Mouse (Mus musculus): ENCODE measurements around the gene Pcbd1. TPM values are rescaled to one million over a fixed set of nuclear protein-coding genes. Genes with fewer than 3 reads are reported as not detected.

Pcbd1 gene
- total and polyA plus RNA-seq, 2 experiments from 2014 or later, result 54.1 to 56.1 TPM

GRCm38 (mm10) chr10:61143343-61143742, 54.2 kb downstream of the Pcbd1 start:
- Histone ChIP-seq H3K9ac (replicated peaks; ENCODE audit: low read depth, low read length) (no peak overlapping the region), H3K4me2 (ENCODE audit: low read depth, low read length) (no peak overlapping the region), H3K4me1 (ENCODE audit: control insufficient read depth, insufficient read depth) (peaks cover 7% of the 10 kb centered on the region; the same call in 1 of the 2 replicates), H3K4me3 (ENCODE audit: low read depth, low read length) (no peak overlapping the region), H3K36me3 (replicated peaks; ENCODE audit: control insufficient read depth, insufficient read depth, low read length) (no peaks in the 10 kb centered on the region), H3K27ac (ENCODE audit: low read depth) (no peak overlapping the region), H3K27me3 (ENCODE audit: control insufficient read depth, insufficient read depth, low read length) (no peaks in the 10 kb centered on the region), H3K9me3 (replicated peaks; ENCODE audit: control insufficient read depth, low read length) (no peaks in the 10 kb centered on the region)
- no peak for TF ChIP-seq EP300 (IDR thresholded peaks at IDR 0.05; ENCODE audit: low read depth)
- no peak for TF ChIP-seq CTCF (IDR thresholded peaks at IDR 0.05; ENCODE audit: low read depth)
- 91% methylated on average over 2 of the region's 2 CpGs for WGBS
- DNase-seq (ENCODE audit: low spot score) (no peak), ATAC-seq (ENCODE audit: insufficient read depth, low read depth) (no peak)

Small RNAs within 50 kb of the gene (microRNA-seq; reads per million reads assigned to microRNA genes)
- gene Gm44308, result not detected

Other genes starting within 250 kb of the Pcbd1 start
- gene Sgpl1, start 58.4 kb downstream of the Pcbd1 start, total RNA-seq (2014; rRNA removed; ENCODE audit: low replicate concordance), result 23.9 and 36.3 TPM in 2 replicates
- gene Sgpl1, start 58.4 kb downstream of the Pcbd1 start, polyA plus RNA-seq (2015; fragmentation: Nextera tagmentation; extraction: Ambion mirVana), result 14.8 and 16.7 TPM in 2 replicates
- gene Tbata, start 82.6 kb downstream of the Pcbd1 start, total RNA-seq (2014; rRNA removed; ENCODE audit: low replicate concordance), result not detected in 2 replicates
- gene Tbata, start 82.6 kb downstream of the Pcbd1 start, polyA plus RNA-seq (2015; fragmentation: Nextera tagmentation; extraction: Ambion mirVana), result 0.16 and 0.36 TPM in 2 replicates
- 4.3 and 6.1 TPM in 2 replicates for gene Adamts14, start 184.1 kb downstream of the Pcbd1 start, total RNA-seq (2014; rRNA removed; ENCODE audit: low replicate concordance)
- gene Adamts14, start 184.1 kb downstream of the Pcbd1 start, polyA plus RNA-seq (2015; fragmentation: Nextera tagmentation; extraction: Ambion mirVana), result 1.0 and 1.2 TPM in 2 replicates
- not detected in 2 replicates for gene Prf1, start 208.5 kb downstream of the Pcbd1 start, total RNA-seq (2014; rRNA removed; ENCODE audit: low replicate concordance)
- 0.04 TPM in 1 of 2 replicates, not detected in the other for gene Prf1, start 208.5 kb downstream of the Pcbd1 start, polyA plus RNA-seq (2015; fragmentation: Nextera tagmentation; extraction: Ambion mirVana)